10 mouse cellular contexts compared by ENCODE assay signal in the genomic region with DNA sequence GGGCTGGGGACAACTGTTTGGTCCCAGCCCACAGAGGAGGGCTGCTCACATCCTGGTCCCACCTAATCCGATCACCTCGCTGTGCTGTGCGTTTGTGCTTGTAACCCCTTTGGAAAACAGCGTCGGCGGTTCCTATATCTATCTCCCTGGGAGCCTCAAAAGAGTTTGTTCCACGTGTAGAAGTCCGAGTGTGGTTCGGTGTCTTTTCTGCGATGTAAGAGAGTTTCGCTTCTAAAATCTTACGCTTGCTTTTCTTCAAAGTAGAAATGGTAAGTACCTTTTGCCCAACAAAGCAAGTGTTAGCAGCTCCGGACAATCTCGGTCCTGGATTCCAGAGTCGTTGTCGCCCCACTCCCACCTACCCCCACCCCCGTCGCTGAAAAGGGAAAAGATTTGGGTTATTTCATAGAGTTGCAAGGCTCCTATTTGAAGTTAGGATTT. TPM values are rescaled to one million over a fixed set of nuclear protein-coding genes. Genes with fewer than 3 reads are reported as not detected.
DNase-seq lines count a peak whose midpoint lies in the region; ATAC-seq and TF ChIP-seq lines count a peak whose summit lies in the region.
"Had no signal": no experiment of that assay in that cellular context is flagged by ENCODE, and none has a peak within 500 bp of the region (broad histone marks: within the 10 kb centered on the region; RNA-seq: fewer than 3 reads in every experiment).

No protein-coding gene starts in this region.

- TF ChIP-seq CTCF in G1E (IDR thresholded peaks at IDR 0.05; ENCODE audit: low read depth, low read length): no peak
- TF ChIP-seq CTCF in forebrain, postnatal 0 days (IDR thresholded peaks at IDR 0.05; ENCODE audit: low read depth): no peak
- no peak for TF ChIP-seq CTCF in liver, postnatal 0 days (IDR thresholded peaks at IDR 0.05; ENCODE audit: low read depth)

- no peak for DNase-seq in heart, postnatal 14 days
- DNase-seq in G1E (ENCODE audit: low spot score): no peak
- DNase-seq in forebrain, postnatal 0 days: peak; percentile 25
- no peak for DNase-seq in liver, postnatal 0 days
- DNase-seq in adrenal gland, adult 8-10 months: no peak
- DNase-seq in thymus, postnatal 14 days: no peak
- DNase-seq in spleen, postnatal 14 days (ENCODE audit: low spot score in 2 of 2): no peak
- DNase-seq: gastrocnemius, postnatal 25 days had no signal

- H3K4me2 ChIP-seq in heart, embryonic 13.5 days: peak overlapping the region; percentile 99
- peak overlapping the region; percentile 97 for H3K4me2 ChIP-seq in forebrain, postnatal 0 days (ENCODE audit: low read depth)
- H3K4me2 ChIP-seq in liver, postnatal 0 days (ENCODE audit: low read depth, low read length): peak overlapping the region; percentile 83

- H3K27ac ChIP-seq in heart, embryonic 13.5 days (replicated peaks): no peak overlapping the region
- H3K27ac ChIP-seq in forebrain, postnatal 0 days (ENCODE audit: low read depth, low read length): no peak overlapping the region
- H3K27ac ChIP-seq in liver, postnatal 0 days (ENCODE audit: low read depth): no peak overlapping the region

- no peak for TF ChIP-seq EP300 in liver, postnatal 0 days (IDR thresholded peaks at IDR 0.05; ENCODE audit: low read depth)

- H3K36me3 ChIP-seq in heart, embryonic 13.5 days: no peaks in the 10 kb centered on the region
- no peaks in the 10 kb centered on the region for H3K36me3 ChIP-seq in G1E (replicated peaks)
- H3K36me3 ChIP-seq in forebrain, postnatal 0 days (ENCODE audit: insufficient read depth): no peaks in the 10 kb centered on the region
- H3K36me3 ChIP-seq in liver, postnatal 0 days (replicated peaks; ENCODE audit: insufficient read depth, low read length): no peaks in the 10 kb centered on the region

- no peak for ATAC-seq in heart, embryonic 13.5 days (ENCODE audit: extremely low read depth, insufficient number of reproducible peaks, low FRiP score, low TSS enrichment)
- ATAC-seq in G1E (ENCODE audit: extremely low read depth, insufficient number of reproducible peaks, low FRiP score, poor library complexity, severe bottlenecking): no peak
- ATAC-seq in forebrain, postnatal 0 days: no peak; the same call in 1 of the 2 replicates
- no peak for ATAC-seq in liver, postnatal 0 days

- intact Hi-C loops in heart, postnatal 14 days (cut with DNase I): no loop called here

- H3K9ac ChIP-seq in heart, embryonic 13.5 days: peak overlapping the region; percentile 77
- peak overlapping the region; percentile 60 for H3K9ac ChIP-seq in forebrain, postnatal 0 days
- no peak overlapping the region for H3K9ac ChIP-seq in liver, postnatal 0 days (replicated peaks)

- H3K9me3 ChIP-seq in heart, embryonic 13.5 days: no peaks in the 10 kb centered on the region
- peaks cover 13% of the 10 kb centered on the region for H3K9me3 ChIP-seq in G1E (replicated peaks)
- no peaks in the 10 kb centered on the region for H3K9me3 ChIP-seq in forebrain, postnatal 0 days (ENCODE audit: low read length)
- no peaks in the 10 kb centered on the region for H3K9me3 ChIP-seq in liver, postnatal 0 days (ENCODE audit: low read length)

- 4% methylated on average over 18 of the region's 18 CpGs for WGBS in heart, embryonic 13.5 days
- 2% methylated on average over 18 of the region's 18 CpGs for WGBS in forebrain, postnatal 0 days
- WGBS in liver, postnatal 0 days (ENCODE audit: insufficient replicate concordance): 4% methylated on average over 18 of the region's 18 CpGs

- H3K27me3 ChIP-seq in heart, embryonic 13.5 days (replicated peaks): peaks cover 71% of the 10 kb centered on the region
- peaks cover 37% of the 10 kb centered on the region for H3K27me3 ChIP-seq in G1E (ENCODE audit: insufficient read depth, low read length)
- peaks cover 9% of the 10 kb centered on the region for H3K27me3 ChIP-seq in forebrain, postnatal 0 days (ENCODE audit: insufficient read depth, low read length)
- peaks cover 59% of the 10 kb centered on the region for H3K27me3 ChIP-seq in liver, postnatal 0 days (ENCODE audit: insufficient read depth, low read length)

- H3K4me1 ChIP-seq in heart, embryonic 13.5 days: peaks cover 14% of the 10 kb centered on the region
- H3K4me1 ChIP-seq in G1E (ENCODE audit: insufficient read depth, low read depth, low read length): peaks cover 16% of the 10 kb centered on the region
- peaks cover 5% of the 10 kb centered on the region; the same call in 1 of the 2 replicates for H3K4me1 ChIP-seq in forebrain, postnatal 0 days (ENCODE audit: insufficient read depth)
- H3K4me1 ChIP-seq in liver, postnatal 0 days (ENCODE audit: insufficient read depth): peaks cover 15% of the 10 kb centered on the region

- peak overlapping the region; percentile 75 for H3K4me3 ChIP-seq in heart, embryonic 13.5 days
- peak overlapping the region; percentile 39; the same call in 1 of the 2 replicates for H3K4me3 ChIP-seq in G1E (ENCODE audit: low read depth, low read length)
- H3K4me3 ChIP-seq in forebrain, postnatal 0 days (ENCODE audit: low read depth, low read length): peak overlapping the region; percentile 73
- peak overlapping the region; percentile 53 for H3K4me3 ChIP-seq in liver, postnatal 0 days (ENCODE audit: low read depth, low read length)

RNA-seq across cellular contexts. Expression of a gene that starts 0.9 kb away (rescaled TPM):
- 0.94 and 1.8 TPM in 2 replicates for polyA plus RNA-seq in heart, embryonic 13.5 days (2015; fragmentation: Nextera tagmentation; extraction: Ambion mirVana)
- total RNA-seq in heart, postnatal 14 days (2021): under 1 TPM; 0.15 to 0.17 TPM
- not detected in 2 replicates for total RNA-seq in G1E (2014; fragmentation: Nextera tagmentation)
- total RNA-seq in G1E (2017): not detected in 2 replicates
- polyA plus RNA-seq in G1E (2012): not detected in 2 replicates
- total RNA-seq in forebrain, postnatal 0 days (2014; rRNA removed): 14.2 and 18.2 TPM in 2 replicates
- polyA plus RNA-seq in forebrain, postnatal 0 days (2015; fragmentation: Nextera tagmentation; extraction: Ambion mirVana): 10.5 and 13.4 TPM in 2 replicates
- polyA plus RNA-seq in liver, postnatal 0 days (2015; fragmentation: Nextera tagmentation; extraction: Ambion mirVana): 0.04 and 0.09 TPM in 2 replicates
- 1 to 10 TPM in 2 of 4 experiments, under 1 TPM in 2; 0.12 to 8.4 (median 2.1) TPM for total RNA-seq in adrenal gland, adult 8-10 months (2022)
- total RNA-seq: MEL had no signal
